Mouse (Mus musculus) kidney, postnatal 0 days (tissue): ENCODE measurements around the gene Igfbp2. TPM values are rescaled to one million over a fixed set of nuclear protein-coding genes. Genes with fewer than 3 reads are reported as not detected.

Source experiments
- ATAC-seq: fragments of 200-750 bp; cut with Nextera tagmentation; replicated peaks from 2 replicates; pipeline ENCODE4 v1.8.0; 2017; ENCODE audit warnings: low read depth, moderate number of reproducible peaks, moderate TSS enrichment, moderate library complexity; ENCODE audit not compliant: low FRiP score
- DNase-seq: peaks from one replicate; pipeline ENCODE4 v3.0.0-alpha.2; 2016; ENCODE audit warnings: low spot score
- H3K27ac ChIP-seq: fragments of 300-500 bp; sonication (generic); 2 replicates; pipeline ENCODE4 v1.5.1; 2014; ENCODE audit warnings: mild to moderate bottlenecking
- H3K27me3 ChIP-seq: fragments of 300-500 bp; sonication (generic); 2 replicates; pipeline ENCODE4 v1.6.1; 2014; ENCODE audit warnings: low read length, mixed read lengths; ENCODE audit not compliant: insufficient read depth
- H3K36me3 ChIP-seq: fragments of 300-500 bp; sonication (generic); 2 replicates; pipeline ENCODE4 v1.6.1; 2014; ENCODE audit warnings: low read length, mixed read lengths; ENCODE audit not compliant: insufficient read depth
- H3K4me1 ChIP-seq: fragments of 300-500 bp; sonication (generic); replicated peaks from 2 replicates; pipeline ENCODE4 v1.6.1; 2014; ENCODE audit warnings: antibody characterized with exemption, low read length, mixed read lengths; ENCODE audit not compliant: insufficient read depth
- H3K4me2 ChIP-seq: fragments of 300-500 bp; sonication (generic); 2 replicates; pipeline ENCODE4 v1.6.1; 2014; ENCODE audit warnings: mild to moderate bottlenecking, low read length, moderate library complexity, mixed read lengths
- H3K4me3 ChIP-seq: fragments of 300-500 bp; sonication (generic); replicated peaks from 2 replicates; pipeline ENCODE4 v1.5.1; 2014; ENCODE audit warnings: low read depth, low read length
- H3K9ac ChIP-seq: fragments of 300-500 bp; sonication (generic); 2 replicates; pipeline ENCODE4 v1.6.1; 2014; ENCODE audit warnings: low read depth, low read length
- H3K9me3 ChIP-seq: fragments of 300-500 bp; sonication (generic); replicated peaks from 2 replicates; pipeline ENCODE4 v1.6.1; 2016; ENCODE audit warnings: low read length, inconsistent platforms, mixed read lengths
- CTCF ChIP-seq: IDR thresholded peaks from 2 replicates; pipeline ENCODE4 v1.5.1; 2016; ENCODE audit warnings: antibody characterized with exemption, low read depth, mild to moderate bottlenecking, moderate library complexity
- WGBS: fragments of 180-500 bp; shearing (Covaris S2); extraction: QIAGEN DNeasy Blood & Tissue Kit; methylation state at CpG from one replicate; pipeline ENCODE4 v1.1.7; 2014; 5-methylcytosine and 5-hydroxymethylcytosine counted together
- polyA plus RNA-seq: library from polyadenylated mRNA; unstranded; fragments of >200 nt; fragmentation: Nextera tagmentation; extraction: Ambion mirVana; gene quantifications from 2 replicates; pipeline ENCODE4 v1.2.1, GENCODE M21; 2015

The Igfbp2 gene
- polyA plus RNA-seq, 1 experiment from 2014 or later = 123 TPM

DNA sequence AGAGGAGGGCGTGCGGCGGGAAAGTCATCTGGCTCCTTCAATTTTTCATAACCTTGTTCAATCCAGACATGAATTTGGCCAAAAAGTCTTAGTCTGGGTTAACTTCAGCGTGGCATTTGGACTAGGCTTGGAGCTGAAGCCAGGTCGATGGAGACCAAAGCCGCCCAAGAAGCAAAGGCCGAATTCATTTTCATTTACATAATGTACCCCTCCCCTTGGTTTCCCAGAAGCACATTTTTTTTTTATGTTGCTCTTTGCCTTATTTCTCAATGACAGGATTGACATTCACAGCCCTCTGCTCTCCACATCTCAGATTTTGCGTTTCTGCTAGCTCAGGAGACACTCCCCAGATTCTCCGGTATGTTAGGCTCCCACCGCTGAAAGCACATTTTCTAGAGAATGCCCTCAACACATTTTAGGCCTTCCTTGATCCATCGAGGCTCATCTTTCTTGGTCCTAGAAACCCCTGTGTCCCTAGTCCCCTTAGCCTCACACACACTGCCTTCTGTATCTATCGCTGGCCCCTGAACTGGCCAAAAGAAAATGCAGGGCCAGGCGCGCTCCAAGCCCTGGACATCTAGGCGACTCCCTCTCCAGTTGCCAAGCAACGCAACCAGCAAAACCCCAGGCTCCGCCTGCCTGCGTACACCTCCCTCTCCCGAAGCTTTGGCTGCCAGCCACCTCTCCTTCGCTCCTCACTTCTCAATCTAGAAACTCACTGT, 46.5 kb downstream of the Igfbp2 start:
- H3K27me3 ChIP-seq = no peaks in the 10 kb centered on the region
- DNase-seq = peak; percentile 95
- peak overlapping the region; percentile 75 for H3K27ac ChIP-seq
- peak overlapping the region; percentile 28; the same call in 1 of the 2 replicates for H3K9ac ChIP-seq
- H3K4me2 ChIP-seq = peak overlapping the region; percentile 91
- H3K36me3 ChIP-seq = no peaks in the 10 kb centered on the region
- TF ChIP-seq CTCF = no peak
- H3K9me3 ChIP-seq = no peaks in the 10 kb centered on the region
- H3K4me1 ChIP-seq = peaks cover 8% of the 10 kb centered on the region
- WGBS = 2% methylated on average over 20 of the region's 20 CpGs
- peak; percentile 29; the same call in 1 of the 2 replicates for ATAC-seq
- H3K4me3 ChIP-seq = peak overlapping the region; percentile 65

- Histone ChIP-seq H3K27ac (peak overlapping the region; percentile 39), H3K4me3 (peak overlapping the region; percentile 65), H3K27me3 (no peaks in the 10 kb centered on the region), H3K4me2 (peak overlapping the region; percentile 91), H3K9ac (peak overlapping the region; percentile 46), H3K9me3 (no peaks in the 10 kb centered on the region), H3K4me1 (peaks cover 8% of the 10 kb centered on the region), H3K36me3 (no peaks in the 10 kb centered on the region)
- 0% methylated on average over 6 of the region's 6 CpGs for WGBS
- TF ChIP-seq CTCF = no peak
- DNase-seq (no peak), ATAC-seq (no peak)
Measured at GRCm38 (mm10) chr1:72871337-72871696, 47.0 kb downstream of the Igfbp2 start.

GRCm38 (mm10) chr1:72871697-72872411, 47.6 kb downstream of the Igfbp2 start:
- peak overlapping the region; percentile 39 for H3K27ac ChIP-seq
- peak overlapping the region; percentile 65 for H3K4me3 ChIP-seq
- H3K9me3 ChIP-seq = no peaks in the 10 kb centered on the region
- no peak for TF ChIP-seq CTCF
- no peaks in the 10 kb centered on the region for H3K27me3 ChIP-seq
- DNase-seq (no peak), ATAC-seq (no peak)
- H3K4me2 ChIP-seq = peak overlapping the region; percentile 91
- no peaks in the 10 kb centered on the region for H3K36me3 ChIP-seq
- WGBS = 1% methylated on average over 34 of the region's 34 CpGs
- peak overlapping the region; percentile 46 for H3K9ac ChIP-seq
- H3K4me1 ChIP-seq = peaks cover 8% of the 10 kb centered on the region

GRCm38 (mm10) chr1:72872521-72872920, 48.2 kb downstream of the Igfbp2 start:
- ATAC-seq = peak; percentile 52
- under 1% methylated on average over 8 of the region's 8 CpGs for WGBS
- Histone ChIP-seq H3K4me3 (peak overlapping the region; percentile 65), H3K4me2 (peak overlapping the region; percentile 91), H3K4me1 (peaks cover 8% of the 10 kb centered on the region), H3K27ac (0 out of 2 replicates have a peak overlapping the region, but pooled peaks have one; percentile 86), H3K9ac (0 out of 2 replicates have a peak overlapping the region, but pooled peaks have one; percentile 37), H3K9me3 (no peaks in the 10 kb centered on the region), H3K36me3 (no peaks in the 10 kb centered on the region), H3K27me3 (no peaks in the 10 kb centered on the region)
- DNase-seq = peak; percentile 96
- TF ChIP-seq CTCF = no peak

GRCm38 (mm10) chr1:72873078-72873477, 48.8 kb downstream of the Igfbp2 start:
- Histone ChIP-seq H3K36me3 (no peaks in the 10 kb centered on the region), H3K9me3 (no peaks in the 10 kb centered on the region), H3K27me3 (no peaks in the 10 kb centered on the region), H3K4me2 (peak overlapping the region; percentile 91), H3K9ac (peak overlapping the region; percentile 77), H3K4me1 (peaks cover 10% of the 10 kb centered on the region), H3K4me3 (peak overlapping the region; percentile 65), H3K27ac (peak overlapping the region; percentile 86)
- ATAC-seq (no peak), DNase-seq (no peak)
- no peak for TF ChIP-seq CTCF
- 0% methylated on average over 16 of the region's 16 CpGs for WGBS

- Histone ChIP-seq H3K4me3 (peak overlapping the region; percentile 65), H3K9ac (peak overlapping the region; percentile 77), H3K9me3 (no peaks in the 10 kb centered on the region), H3K27ac (peak overlapping the region; percentile 86), H3K36me3 (no peaks in the 10 kb centered on the region), H3K27me3 (no peaks in the 10 kb centered on the region), H3K4me2 (peak overlapping the region; percentile 91), H3K4me1 (peaks cover 16% of the 10 kb centered on the region)
- no peak; the same call in 1 of the 2 replicates for ATAC-seq
- TF ChIP-seq CTCF = no peak; the same call in 1 of the 2 replicates
- DNase-seq = peak; percentile 65
- under 1% methylated on average over 43 of the region's 43 CpGs for WGBS
Measured at GRCm38 (mm10) chr1:72873511-72874286, 49.4 kb downstream of the Igfbp2 start.
